Mouse (Mus musculus): Measurements from ENCODE around the gene Agfg1.

DNA sequence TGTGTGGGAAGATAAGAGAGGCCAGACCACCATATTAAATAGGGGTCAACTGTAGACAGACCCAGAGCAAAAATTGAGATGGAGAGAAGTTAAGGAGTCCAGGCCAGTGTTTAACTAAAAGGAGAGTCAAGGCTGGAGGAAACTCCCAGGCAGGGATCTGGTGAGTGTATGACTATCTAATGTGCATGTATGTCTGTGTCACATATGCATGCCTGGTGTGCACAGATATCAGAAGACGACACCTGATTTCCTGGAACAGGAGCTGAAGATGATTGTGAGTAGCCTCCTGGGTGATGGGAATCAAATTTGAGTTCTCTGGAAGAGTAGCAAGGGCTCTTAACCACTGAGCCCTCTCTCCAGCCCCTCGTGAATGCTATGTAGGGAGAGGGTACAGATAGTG, 14.0 kb upstream of the Agfg1 start:
- TF ChIP-seq CTCF (IDR thresholded peaks at IDR 0.05; ENCODE audit: low read depth): no peak
- TF ChIP-seq EP300 (optimal IDR thresholded peaks at IDR 0.05): no peak
